Mouse (Mus musculus) embryonic fibroblast, embryonic 13.5 days (primary cell): Measurements from ENCODE around the gene Phc1.

ENCODE experiments used
- CTCF ChIP-seq: IDR thresholded peaks from 2 replicates; pipeline ENCODE4 v1.5.1; 2011; ENCODE audit warnings: mild to moderate bottlenecking, control low read depth, low read length, moderate library complexity, borderline replicate concordance; ENCODE audit not compliant: insufficient read depth
- POLR2A ChIP-seq: IDR thresholded peaks from 2 replicates; pipeline ENCODE4 v1.6.1; 2011; ENCODE audit warnings: low read depth, mild to moderate bottlenecking, control low read depth, low read length, moderate library complexity

DNA sequence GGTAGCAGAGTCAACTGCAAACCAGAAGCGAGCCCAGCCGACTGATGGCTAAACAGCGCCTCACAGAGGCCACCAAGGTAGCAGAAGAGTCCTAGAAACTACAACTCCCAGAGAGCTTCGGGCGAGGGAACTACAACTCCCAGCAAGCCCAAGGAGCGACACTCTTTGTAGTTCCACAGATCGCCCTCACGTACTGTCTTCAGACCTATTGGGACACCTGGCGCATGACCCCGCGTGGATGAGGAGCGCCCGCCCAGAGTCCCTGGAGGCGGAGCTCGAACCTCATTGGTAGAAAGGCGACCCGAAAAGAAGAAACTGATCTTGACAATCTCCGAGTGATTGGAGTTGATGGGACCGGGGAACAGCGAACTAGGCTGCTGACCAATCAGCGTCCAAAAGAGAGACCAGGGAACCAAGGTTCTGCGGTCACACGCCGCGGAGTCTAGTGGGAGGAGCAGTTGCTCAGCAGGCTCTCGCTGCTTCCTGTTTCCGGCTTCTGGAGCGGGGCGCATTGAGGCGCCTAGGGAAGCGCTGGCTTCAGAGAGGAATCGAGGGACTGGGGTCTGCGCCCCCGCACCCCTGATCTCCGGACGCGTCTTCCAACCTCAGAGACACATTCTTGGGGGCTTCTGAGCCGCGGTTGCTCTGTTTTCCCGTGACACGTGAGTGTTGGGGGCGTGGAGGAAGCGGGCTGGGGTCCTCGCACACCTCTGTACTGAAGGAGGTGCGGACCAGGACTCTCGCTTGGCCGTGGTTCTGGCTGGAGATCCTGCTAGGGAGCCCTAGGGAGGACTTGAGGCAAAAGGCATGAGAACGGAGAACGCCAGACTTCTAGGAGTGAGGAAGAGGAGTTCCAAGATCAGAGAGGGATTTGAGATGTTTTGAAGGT lies 31.6 kb downstream of the Phc1 start, which contains the start of gene M6pr:
- TF ChIP-seq CTCF (peak; percentile 60; the same call in 1 of the 2 replicates), POLR2A (peak; percentile 74)
